Mouse (Mus musculus): ENCODE measurements around the gene Slc22a8. TPM values are rescaled to one million over a fixed set of nuclear protein-coding genes. Genes with fewer than 3 reads are reported as not detected.

Gene Slc22a8
- total RNA-seq, 4 experiments from 2014 or later, result 11.5 to 15.9 (median 14.1) TPM

- no peak for DNase-seq (ENCODE audit: low spot score in 2 of 2)
These were observed 6.2 kb downstream of the Slc22a8 start for GRCm38 (mm10) chr19:8597269-8597668.

GRCm38 (mm10) chr19:8599229-8599628 lies 8.2 kb downstream of the Slc22a8 start:
- DNase-seq (ENCODE audit: low spot score in 2 of 2), result no peak

GRCm38 (mm10) chr19:8601922-8602321 lies 10.9 kb downstream of the Slc22a8 start:
- DNase-seq (ENCODE audit: low spot score in 2 of 2), result no peak

- no peak for DNase-seq (ENCODE audit: low spot score in 2 of 2)
These were observed 11.9 kb downstream of the Slc22a8 start for GRCm38 (mm10) chr19:8602914-8603313.

GRCm38 (mm10) chr19:8604536-8605240 lies 13.6 kb downstream of the Slc22a8 start:
- no peak for DNase-seq (ENCODE audit: low spot score in 2 of 2)

GRCm38 (mm10) chr19:8605241-8605558 lies 14.1 kb downstream of the Slc22a8 start:
- no peak for DNase-seq (ENCODE audit: low spot score in 2 of 2)

- DNase-seq (ENCODE audit: low spot score in 2 of 2), result no peak
These were observed 20.5 kb downstream of the Slc22a8 start for GRCm38 (mm10) chr19:8611358-8612123.

- DNase-seq (ENCODE audit: low spot score in 2 of 2), result no peak
These were observed 22.1 kb downstream of the Slc22a8 start for GRCm38 (mm10) chr19:8613111-8613510.

GRCm38 (mm10) chr19:8614343-8614742 lies 23.3 kb downstream of the Slc22a8 start:
- no peak for DNase-seq (ENCODE audit: low spot score in 2 of 2)

GRCm38 (mm10) chr19:8616314-8616713 lies 25.3 kb downstream of the Slc22a8 start:
- DNase-seq (ENCODE audit: low spot score in 2 of 2), result no peak

- no peak for DNase-seq (ENCODE audit: low spot score in 2 of 2)
These were observed 26.9 kb downstream of the Slc22a8 start, which contains the start of gene Slc22a6 for GRCm38 (mm10) chr19:8617904-8618303. Slc22a6 (plus strand) TSS chr19:8618039.

- no peak for DNase-seq (ENCODE audit: low spot score in 2 of 2)
These were observed 30.0 kb downstream of the Slc22a8 start for GRCm38 (mm10) chr19:8621098-8621497.

GRCm38 (mm10) chr19:8630249-8630648 lies 39.2 kb downstream of the Slc22a8 start:
- DNase-seq (ENCODE audit: low spot score in 2 of 2), result no peak

- no peak for DNase-seq (ENCODE audit: low spot score in 2 of 2)
These were observed 39.8 kb downstream of the Slc22a8 start for GRCm38 (mm10) chr19:8630826-8631225.

GRCm38 (mm10) chr19:8632029-8632428 lies 41.0 kb downstream of the Slc22a8 start:
- DNase-seq (ENCODE audit: low spot score in 2 of 2), result no peak

- no peak for DNase-seq (ENCODE audit: low spot score in 2 of 2)
These were observed 51.0 kb downstream of the Slc22a8 start for GRCm38 (mm10) chr19:8642086-8642485.

GRCm38 (mm10) chr19:8646393-8646792 lies 55.3 kb downstream of the Slc22a8 start:
- no peak for DNase-seq (ENCODE audit: low spot score in 2 of 2)

- DNase-seq (ENCODE audit: low spot score in 2 of 2), result no peak
These were observed 64.8 kb downstream of the Slc22a8 start for GRCm38 (mm10) chr19:8655833-8656232.

- DNase-seq (ENCODE audit: low spot score in 2 of 2), result no peak
These were observed 65.3 kb downstream of the Slc22a8 start for GRCm38 (mm10) chr19:8656341-8656740.
